Mouse (Mus musculus) layer of hippocampus, postnatal 25 days (tissue): ENCODE measurements around the gene Ppil6. TPM values are rescaled to one million over a fixed set of nuclear protein-coding genes. Genes with fewer than 3 reads are reported as not detected.

Experiments used
- DNase-seq, 2 experiments: peaks; one replicate each; pipeline ENCODE4 v3.0.0; 2022; ENCODE audit warnings: mixed read lengths in 2 of 2, low spot score in 1 of 2; ENCODE audit errors: extremely low spot score in 1 of 2
- total RNA-seq, 2 experiments: library from RNA; stranded (reverse); gene quantifications; 2 replicates each; pipeline ENCODE4 v1.2.3; 2021

Gene Ppil6
- total RNA-seq, 2 experiments from 2014 or later: 5.8 to 8.0 TPM

DNA sequence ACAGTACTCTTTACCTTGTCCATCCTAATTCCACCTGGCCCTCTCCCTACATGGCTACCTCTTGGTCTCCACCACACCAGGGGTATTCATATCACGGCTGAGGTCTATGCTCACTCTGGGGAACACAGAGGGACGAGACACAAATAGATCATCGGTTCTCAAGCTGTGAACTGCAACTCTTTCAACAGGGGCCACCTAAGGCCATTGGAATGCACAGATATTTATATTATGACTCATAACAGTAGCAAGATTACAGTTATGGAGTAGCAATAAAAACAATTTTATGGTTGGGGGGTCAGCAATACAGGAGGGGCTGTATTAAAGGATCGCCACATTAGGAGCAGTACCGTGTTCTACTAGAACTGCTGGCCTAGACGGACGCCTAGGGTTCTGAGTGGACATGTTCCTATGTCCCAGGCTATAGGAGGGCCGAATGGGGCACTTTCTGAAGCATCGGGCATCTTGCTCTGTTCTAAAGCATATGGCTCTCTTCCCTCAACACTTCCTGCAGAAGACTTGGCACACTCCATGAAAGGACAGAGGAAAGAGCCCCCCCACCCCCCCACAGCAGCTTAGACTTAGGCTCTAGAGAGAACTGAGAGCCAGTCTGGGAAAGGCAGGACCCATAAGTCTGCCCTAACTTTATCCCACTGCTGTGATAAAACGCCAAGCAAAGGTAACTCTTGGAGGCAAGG lies 71.6 kb downstream of the Ppil6 start:
- no peak for DNase-seq

Other genes with a start within 250 kb of the Ppil6 start
- 10 to 100 TPM; 34.2 to 35.5 TPM for gene Fig4, start 187.2 kb upstream of the Ppil6 start, total RNA-seq
- under 1 TPM; 0.17 to 0.23 TPM for gene Ak9, start 186.5 kb upstream of the Ppil6 start, total RNA-seq
- gene Zbtb24, start 40.1 kb upstream of the Ppil6 start, total RNA-seq: 10 to 100 TPM; 17.1 to 24.3 TPM
- gene Mical1, start 14.1 kb upstream of the Ppil6 start, total RNA-seq: 10 to 100 TPM; 15.7 to 18.8 TPM
- gene Smpd2, start 70 bp upstream of the Ppil6 start, total RNA-seq: 10 to 100 TPM; 25.9 to 27.6 TPM
- 10 to 100 TPM; 55.8 to 58.1 TPM for gene Cd164, start 29.0 kb downstream of the Ppil6 start, total RNA-seq
- 1 to 10 TPM; 1.1 to 1.2 TPM for gene Ccdc162, start 226.2 kb downstream of the Ppil6 start, total RNA-seq